Comparison of ENCODE assay signal across 9 mouse cellular contexts in the genomic region with DNA sequence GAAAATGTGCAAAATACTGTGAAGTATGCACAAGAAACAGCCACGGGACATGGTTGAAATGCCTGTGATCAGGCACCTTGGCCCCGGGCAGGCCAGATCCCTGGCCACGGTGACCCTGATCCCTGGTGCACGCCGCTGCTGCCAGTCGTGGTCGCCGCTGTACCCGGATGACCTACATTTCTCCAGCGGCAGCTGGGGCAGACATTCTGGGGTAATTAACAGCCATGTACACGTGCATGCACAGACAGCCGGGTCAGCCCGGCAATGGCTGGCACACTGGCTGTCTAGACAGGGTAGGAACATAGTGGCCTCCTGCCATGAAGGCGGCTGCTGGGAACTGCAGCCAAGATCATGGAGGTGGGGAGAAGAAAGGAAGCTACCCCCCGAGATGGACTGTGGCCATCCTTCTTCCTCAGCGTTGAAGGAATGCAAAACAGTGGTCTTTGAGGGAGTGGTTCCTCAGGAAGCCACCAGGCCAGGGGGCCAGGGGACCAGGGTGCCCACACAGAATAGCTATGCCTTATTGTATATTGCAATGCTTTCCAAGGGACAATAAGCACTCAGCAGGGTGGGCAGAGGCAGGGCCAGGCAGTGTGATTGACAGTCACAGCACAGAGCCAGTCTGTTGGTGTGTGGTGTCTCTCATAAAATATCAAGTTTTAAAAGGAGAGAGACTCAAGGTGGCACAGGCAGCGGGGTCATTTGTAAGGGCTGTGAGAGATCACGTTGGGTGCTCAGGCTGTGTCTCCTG.
DNase-seq lines count a peak whose midpoint lies in the region; ATAC-seq and TF ChIP-seq lines count a peak whose summit lies in the region.
"Had no signal": no experiment of that assay in that cellular context is flagged by ENCODE, and none has a peak within 500 bp of the region (broad histone marks: within the 10 kb centered on the region; RNA-seq: fewer than 3 reads in every experiment).

No protein-coding gene starts in this region.

- H3K4me3 ChIP-seq in lung, postnatal 0 days (ENCODE audit: low read depth, low read length) = no peak overlapping the region
- H3K4me3 ChIP-seq in liver, embryonic 11.5 days (ENCODE audit: low read depth, low read length) = no peak overlapping the region

- TF ChIP-seq EP300 in lung, postnatal 0 days (IDR thresholded peaks at IDR 0.05) = peak; percentile 52; the same call in 1 of the 2 replicates

- TF ChIP-seq CTCF in lung, postnatal 0 days (IDR thresholded peaks at IDR 0.05) = no peak

- peak; percentile 25 for DNase-seq in layer of hippocampus, adult 11-12 months (ENCODE audit: low spot score)
- no peak for DNase-seq in layer of hippocampus, adult 9-10 months (ENCODE audit: low spot score)
- peak; percentile 31 to 50 for DNase-seq in cerebellum, postnatal 25 days
- DNase-seq in gastrocnemius, postnatal 14 days = peak; percentile 56
- DNase-seq in kidney, adult 9 months = peak; percentile 75
- no peak for DNase-seq in lung, postnatal 0 days (ENCODE audit: low spot score)
- DNase-seq in testis, postnatal 14 days (ENCODE audit: low spot score) = peak; percentile 29
- no peak for DNase-seq in liver, embryonic 11.5 days (ENCODE audit: low spot score)

- no peaks in the 10 kb centered on the region for H3K27me3 ChIP-seq in lung, postnatal 0 days (replicated peaks; ENCODE audit: insufficient read depth, low read length)
- H3K27me3 ChIP-seq in liver, embryonic 11.5 days (replicated peaks; ENCODE audit: control insufficient read depth, insufficient read depth, low read length) = no peaks in the 10 kb centered on the region
- H3K27me3 ChIP-seq: CH12.LX had no signal

- H3K9me3 ChIP-seq in lung, postnatal 0 days (ENCODE audit: low read length) = no peaks in the 10 kb centered on the region
- H3K9me3 ChIP-seq in liver, embryonic 11.5 days (ENCODE audit: control insufficient read depth, low read length) = no peaks in the 10 kb centered on the region

- WGBS in lung, postnatal 0 days = 64% methylated on average over 18 of the region's 18 CpGs
- 78% methylated on average over 18 of the region's 18 CpGs for WGBS in liver, embryonic 11.5 days

- no peaks in the 10 kb centered on the region for H3K4me1 ChIP-seq in lung, postnatal 0 days (ENCODE audit: insufficient read depth, low read depth, low read length)
- H3K4me1 ChIP-seq in liver, embryonic 11.5 days (replicated peaks; ENCODE audit: control insufficient read depth, insufficient read depth, low read length) = peaks cover 5% of the 10 kb centered on the region; the same call in 1 of the 2 replicates

- H3K4me2 ChIP-seq in lung, postnatal 0 days (replicated peaks; ENCODE audit: low read depth, low read length) = no peak overlapping the region
- H3K4me2 ChIP-seq in liver, embryonic 11.5 days = no peak overlapping the region

- intact Hi-C loops in gastrocnemius, postnatal 14 days (cut with DNase I; ENCODE audit: low total_unique reads) = no loop called here

- no peak overlapping the region for H3K9ac ChIP-seq in lung, postnatal 0 days (replicated peaks; ENCODE audit: low read depth)
- no peak overlapping the region for H3K9ac ChIP-seq in liver, embryonic 11.5 days (ENCODE audit: low read depth, low read length)

- ATAC-seq in lung, postnatal 0 days = peak; percentile 64
- ATAC-seq in liver, embryonic 11.5 days (replicated peaks; ENCODE audit: low FRiP score) = no peak

- no peak overlapping the region for H3K27ac ChIP-seq in lung, postnatal 0 days (ENCODE audit: low read length)
- H3K27ac ChIP-seq in liver, embryonic 11.5 days (ENCODE audit: low read depth, low read length) = no peak overlapping the region

- no peaks in the 10 kb centered on the region for H3K36me3 ChIP-seq in lung, postnatal 0 days (ENCODE audit: insufficient read depth, low read length)
- no peaks in the 10 kb centered on the region for H3K36me3 ChIP-seq in liver, embryonic 11.5 days (ENCODE audit: control insufficient read depth, insufficient read depth, low read length)

Comparison
In these comparisons a context has a peak if more than half of its experiments do, and no peak if none do; other contexts are left out.
1. DNase-seq: peak in layer of hippocampus, adult 11-12 months (single experiment), cerebellum, postnatal 25 days (2 of 2), gastrocnemius, postnatal 14 days (single experiment), kidney, adult 9 months (single experiment) and testis, postnatal 14 days (single experiment); none in layer of hippocampus, adult 9-10 months (single experiment), lung, postnatal 0 days (single experiment) and liver, embryonic 11.5 days (single experiment).